ENCODE assay signal across 7 mouse cellular contexts in the genomic region with DNA sequence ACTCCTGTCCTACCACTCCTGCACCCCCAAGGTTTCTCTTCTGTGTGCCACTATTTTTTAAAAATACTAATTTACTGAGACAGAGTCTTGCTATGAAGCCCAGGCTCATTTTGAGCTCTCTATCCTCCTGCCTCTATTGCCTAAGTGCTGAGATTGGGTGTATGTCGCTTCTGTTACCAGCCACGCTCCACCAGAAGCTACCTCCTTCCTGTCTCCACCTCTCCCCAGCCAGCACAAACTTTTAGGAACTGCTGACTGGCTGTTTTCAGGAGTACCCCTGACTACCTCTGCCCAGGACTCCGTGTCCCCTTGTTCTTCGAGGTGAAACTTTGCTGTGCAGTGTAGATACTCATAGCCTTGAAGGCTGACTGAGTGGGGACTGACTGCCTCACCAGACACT. TPM values are rescaled to one million over a fixed set of nuclear protein-coding genes. Genes with fewer than 3 reads are reported as not detected.
DNase-seq lines count a peak whose midpoint lies in the region; ATAC-seq and TF ChIP-seq lines count a peak whose summit lies in the region.
"Not testable (repeated sequence)": the region's sequence is repeated elsewhere in the genome, so short reads cannot be mapped to it uniquely, and the experiment has no call there.

No protein-coding gene starts in this region.

- 80% methylated on average over 1 of the region's 4 CpGs for WGBS in embryonic facial prominence, embryonic 13.5 days
- WGBS in forebrain, postnatal 0 days, result no CpG with 5 or more reads among the region's 4 CpGs
- WGBS in hindbrain, embryonic 12.5 days, result 88% methylated on average over 1 of the region's 4 CpGs
- WGBS in kidney, embryonic 14.5 days, result no CpG with 5 or more reads among the region's 4 CpGs
- 63% methylated on average over 1 of the region's 4 CpGs for WGBS in liver, embryonic 13.5 days (ENCODE audit: insufficient replicate concordance)
- 100% methylated on average over 1 of the region's 4 CpGs for WGBS in neural tube, embryonic 13.5 days

- peaks cover 23% of the 10 kb centered on the region for H3K9me3 ChIP-seq in embryonic facial prominence, embryonic 13.5 days
- not testable (repeated sequence) for H3K9me3 ChIP-seq in forebrain, postnatal 0 days (ENCODE audit: low read length); kidney, embryonic 14.5 days (ENCODE audit: control insufficient read depth, low read length)
- H3K9me3 ChIP-seq in hindbrain, embryonic 12.5 days (replicated peaks), result peaks cover 22% of the 10 kb centered on the region
- peaks cover 12% of the 10 kb centered on the region for H3K9me3 ChIP-seq in liver, embryonic 13.5 days (replicated peaks)
- peaks cover 23% of the 10 kb centered on the region for H3K9me3 ChIP-seq in neural tube, embryonic 13.5 days

- H3K27ac ChIP-seq in embryonic facial prominence, embryonic 13.5 days; forebrain, postnatal 0 days (ENCODE audit: low read depth, low read length); hindbrain, embryonic 12.5 days; kidney, embryonic 14.5 days (ENCODE audit: low read depth, low read length); liver, embryonic 13.5 days; neural tube, embryonic 13.5 days (replicated peaks): not testable (repeated sequence)

- peak; percentile 1 for ATAC-seq in embryonic facial prominence, embryonic 13.5 days (ENCODE audit: insufficient number of reproducible peaks, insufficient read depth, low FRiP score, low TSS enrichment, low read depth)
- ATAC-seq in forebrain, postnatal 0 days, result peak; percentile 23
- peak; percentile 22 for ATAC-seq in hindbrain, embryonic 12.5 days (ENCODE audit: low FRiP score)
- ATAC-seq in kidney, embryonic 14.5 days (ENCODE audit: low FRiP score, low TSS enrichment), result peak; percentile 7; the same call in 1 of the 2 replicates
- peak; percentile 6; the same call in 1 of the 2 replicates for ATAC-seq in liver, embryonic 13.5 days (ENCODE audit: low read depth)
- ATAC-seq in megakaryocyte-erythroid progenitor cell, adult 5-6 weeks (replicated peaks; ENCODE audit: low FRiP score, low TSS enrichment, poor library complexity, severe bottlenecking), result peak; percentile 4
- ATAC-seq in neural tube, embryonic 13.5 days (ENCODE audit: low read depth), result peak; percentile 6; the same call in 1 of the 2 replicates

- not testable (repeated sequence) for H3K9ac ChIP-seq in embryonic facial prominence, embryonic 13.5 days; forebrain, postnatal 0 days; hindbrain, embryonic 12.5 days; kidney, embryonic 14.5 days (ENCODE audit: low read depth, low read length); liver, embryonic 13.5 days; neural tube, embryonic 13.5 days

- not testable (repeated sequence) for H3K4me3 ChIP-seq in embryonic facial prominence, embryonic 13.5 days; forebrain, postnatal 0 days (ENCODE audit: low read depth, low read length); hindbrain, embryonic 12.5 days; kidney, embryonic 14.5 days (ENCODE audit: low read length); liver, embryonic 13.5 days (replicated peaks); neural tube, embryonic 13.5 days

- not testable (repeated sequence) for TF ChIP-seq CTCF in forebrain, postnatal 0 days (IDR thresholded peaks at IDR 0.05; ENCODE audit: low read depth)

- not testable (repeated sequence) for H3K4me2 ChIP-seq in embryonic facial prominence, embryonic 13.5 days; forebrain, postnatal 0 days (ENCODE audit: low read depth); hindbrain, embryonic 12.5 days (replicated peaks); kidney, embryonic 14.5 days (replicated peaks; ENCODE audit: low read depth, low read length); liver, embryonic 13.5 days; neural tube, embryonic 13.5 days

- H3K27me3 ChIP-seq in embryonic facial prominence, embryonic 13.5 days; forebrain, postnatal 0 days (ENCODE audit: insufficient read depth, low read length); hindbrain, embryonic 12.5 days; kidney, embryonic 14.5 days (ENCODE audit: control insufficient read depth, insufficient read depth, low read length); liver, embryonic 13.5 days; neural tube, embryonic 13.5 days: not testable (repeated sequence)

- peaks cover 21% of the 10 kb centered on the region for H3K36me3 ChIP-seq in embryonic facial prominence, embryonic 13.5 days
- not testable (repeated sequence) for H3K36me3 ChIP-seq in forebrain, postnatal 0 days (ENCODE audit: insufficient read depth); hindbrain, embryonic 12.5 days; kidney, embryonic 14.5 days (ENCODE audit: control insufficient read depth, insufficient read depth, low read length); liver, embryonic 13.5 days
- H3K36me3 ChIP-seq in neural tube, embryonic 13.5 days, result peaks cover 25% of the 10 kb centered on the region

- DNase-seq in forebrain, postnatal 0 days; liver, embryonic 13.5 days: not testable (repeated sequence)

- H3K4me1 ChIP-seq in embryonic facial prominence, embryonic 13.5 days; forebrain, postnatal 0 days (ENCODE audit: insufficient read depth); hindbrain, embryonic 12.5 days; kidney, embryonic 14.5 days (ENCODE audit: control insufficient read depth, insufficient read depth, low read length); liver, embryonic 13.5 days (replicated peaks); neural tube, embryonic 13.5 days (replicated peaks): not testable (repeated sequence)

RNA-seq across cellular contexts. Expression of a gene that starts 59.9 kb away (rescaled TPM):
- polyA plus RNA-seq in embryonic facial prominence, embryonic 13.5 days (2015; fragmentation: Nextera tagmentation; extraction: Ambion mirVana), result 17.2 and 19.3 TPM in 2 replicates
- total RNA-seq in forebrain, postnatal 0 days (2014; rRNA removed), result 17.7 and 22.8 TPM in 2 replicates
- 4.7 and 8.7 TPM in 2 replicates for polyA plus RNA-seq in forebrain, postnatal 0 days (2015; fragmentation: Nextera tagmentation; extraction: Ambion mirVana)
- 17.2 and 18.6 TPM in 2 replicates for polyA plus RNA-seq in hindbrain, embryonic 12.5 days (2016; fragmentation: Nextera tagmentation; extraction: Ambion mirVana)
- 10.5 and 12.7 TPM in 2 replicates for polyA plus RNA-seq in kidney, embryonic 14.5 days (2014; fragmentation: Nextera tagmentation; extraction: Ambion mirVana)
- polyA plus RNA-seq in liver, embryonic 13.5 days (2015; fragmentation: Nextera tagmentation; extraction: Ambion mirVana), result 3.4 and 4.3 TPM in 2 replicates
- 28.6 and 31.4 TPM in 2 replicates for total RNA-seq in megakaryocyte-erythroid progenitor cell, adult 5-6 weeks (2014; fragmentation: Nextera tagmentation)
- total RNA-seq in megakaryocyte-erythroid progenitor cell, adult 5-6 weeks (2017), result 6.8 and 13.5 TPM in 2 replicates
- polyA plus RNA-seq in neural tube, embryonic 13.5 days (2015; fragmentation: Nextera tagmentation; extraction: Ambion mirVana), result 13.5 and 16.4 TPM in 2 replicates
